Mouse (Mus musculus) liver, adult 2 months (tissue): ENCODE results near the gene Cpa5.

ENCODE experiments used
- CTCF ChIP-seq: fragments of 200-500 bp; IDR thresholded peaks from 2 replicates; pipeline ENCODE4 v1.5.1; 2011; ENCODE audit warnings: low read depth, low read length, control low read depth
- POLR2A ChIP-seq: fragments of 200-500 bp; IDR thresholded peaks from 2 replicates; pipeline ENCODE4 v1.6.1; 2011; ENCODE audit warnings: low read length, control low read depth; ENCODE audit not compliant: insufficient read depth; ENCODE audit errors: extremely low read depth

DNA sequence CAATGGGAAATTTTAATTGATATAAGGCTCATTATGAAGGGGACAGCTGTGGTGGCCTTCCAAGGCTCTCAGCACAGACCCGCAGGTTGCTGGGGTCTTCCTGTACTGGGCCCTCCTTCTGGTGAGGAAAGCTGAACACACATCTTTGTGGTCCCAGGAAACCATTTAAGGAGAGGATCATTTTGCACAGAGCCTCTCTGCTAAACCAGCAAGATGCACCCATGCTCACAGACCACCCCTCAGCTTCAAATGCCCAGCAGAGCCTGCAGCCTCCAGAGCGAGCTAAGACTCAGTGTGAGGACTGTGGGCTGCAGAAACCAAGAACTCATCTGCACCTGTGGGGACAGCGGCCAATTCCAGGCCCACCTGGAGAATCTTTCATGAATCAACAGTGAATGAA lies 44.1 kb downstream of the Cpa5 start:
- TF ChIP-seq CTCF, result no peak
- TF ChIP-seq POLR2A, result no peak
